Mouse (Mus musculus) bone marrow macrophage, adult 2 months (primary cell): ENCODE results near the gene Dr1.

ENCODE experiments used
- CTCF ChIP-seq: IDR thresholded peaks from 2 replicates; pipeline ENCODE4 v1.5.1; 2012; ENCODE audit warnings: low read depth, mild to moderate bottlenecking, low read length, moderate library complexity
- POLR2A ChIP-seq: IDR thresholded peaks from 2 replicates; pipeline ENCODE4 v1.6.1; 2012; ENCODE audit warnings: mild to moderate bottlenecking, low read depth, low read length, borderline replicate concordance

GRCm38 (mm10) chr5:108246314-108246765 lies 22.4 kb upstream of the Dr1 start:
- TF ChIP-seq CTCF (no peak), POLR2A (no peak)
